Mouse (Mus musculus): ENCODE measurements at regions not wholly inside any gene's neighbourhood (a gene's known extent, or its start where the extent isn't known, plus 50 kb on each side); places are given as distances from the start of the nearest gene placed in this dataset.

- DNase-seq: no peak
Measured at GRCm38 (mm10) chr5:116923761-116924160, 192.2 kb downstream of the Suds3 start.

GRCm38 (mm10) chr5:116922059-116922671, 193.7 kb downstream of the Suds3 start:
- Histone ChIP-seq H3K4me3 (ENCODE audit: control insufficient read depth, insufficient read depth, low read length) (no peak overlapping the region), H3K27me3 (ENCODE audit: control insufficient read depth, insufficient read depth, low read length) (no peaks in the 10 kb centered on the region), H3K36me3 (ENCODE audit: control insufficient read depth, insufficient read depth, low read length) (no peaks in the 10 kb centered on the region), H3K4me1 (replicated peaks; ENCODE audit: control insufficient read depth, insufficient read depth, low read length) (no peaks in the 10 kb centered on the region), H3K27ac (ENCODE audit: control insufficient read depth, insufficient read depth, low read length) (no peak overlapping the region)
- DNase-seq: no peak
- WGBS: 91% methylated on average over 17 of the region's 17 CpGs
- TF ChIP-seq POLR2A (IDR thresholded peaks at IDR 0.05; ENCODE audit: control insufficient read depth, extremely low read depth, insufficient read depth, low read length, poor library complexity): no peak
- no peak for TF ChIP-seq CTCF (IDR thresholded peaks at IDR 0.05; ENCODE audit: borderline replicate concordance, control insufficient read depth, extremely low read depth, insufficient read depth, low read length, poor library complexity)

More at GRCm38 (mm10) chr5:116923761-116924160, 192.2 kb downstream of the Suds3 start:
- Histone ChIP-seq H3K36me3 (ENCODE audit: control insufficient read depth, insufficient read depth, low read length) (no peaks in the 10 kb centered on the region), H3K27me3 (ENCODE audit: control insufficient read depth, insufficient read depth, low read length) (no peaks in the 10 kb centered on the region), H3K27ac (ENCODE audit: control insufficient read depth, insufficient read depth, low read length) (no peak overlapping the region), H3K4me1 (replicated peaks; ENCODE audit: control insufficient read depth, insufficient read depth, low read length) (no peaks in the 10 kb centered on the region), H3K4me3 (ENCODE audit: control insufficient read depth, insufficient read depth, low read length) (no peak overlapping the region)
- TF ChIP-seq CTCF (IDR thresholded peaks at IDR 0.05; ENCODE audit: borderline replicate concordance, control insufficient read depth, extremely low read depth, insufficient read depth, low read length, poor library complexity) (no peak), POLR2A (IDR thresholded peaks at IDR 0.05; ENCODE audit: control insufficient read depth, extremely low read depth, insufficient read depth, low read length, poor library complexity) (no peak)
- WGBS: 80% methylated on average over 4 of the region's 4 CpGs

DNA sequence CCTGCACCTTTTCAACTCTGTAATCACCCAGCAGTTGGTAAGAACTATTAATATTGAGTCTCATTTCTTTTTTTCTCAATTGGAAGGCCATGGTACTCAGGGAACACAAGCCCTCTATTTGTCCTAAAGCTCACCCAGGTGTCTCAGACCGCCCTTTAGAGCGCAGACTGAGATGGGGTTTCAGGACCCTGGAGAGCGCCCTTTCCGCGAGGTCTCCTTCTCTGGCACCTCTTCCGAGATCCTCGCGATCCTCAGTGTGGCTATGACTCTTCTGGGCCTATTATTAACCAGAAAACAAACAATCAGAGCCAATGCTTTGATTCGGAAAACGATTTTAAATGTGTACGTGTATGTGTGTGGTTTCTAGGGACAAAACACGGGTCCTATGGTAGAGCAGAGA, 201.0 kb downstream of the Suds3 start:
- no peaks in the 10 kb centered on the region for H3K27me3 ChIP-seq (ENCODE audit: control insufficient read depth, insufficient read depth, low read length)
- no peak overlapping the region for H3K4me3 ChIP-seq (ENCODE audit: control insufficient read depth, insufficient read depth, low read length)
- no peak overlapping the region for H3K27ac ChIP-seq (ENCODE audit: control insufficient read depth, insufficient read depth, low read length)
- TF ChIP-seq POLR2A (IDR thresholded peaks at IDR 0.05; ENCODE audit: control insufficient read depth, extremely low read depth, insufficient read depth, low read length, poor library complexity) (no peak), CTCF (IDR thresholded peaks at IDR 0.05; ENCODE audit: borderline replicate concordance, control insufficient read depth, extremely low read depth, insufficient read depth, low read length, poor library complexity) (no peak)
- WGBS: 55% methylated on average over 12 of the region's 12 CpGs
- H3K4me1 ChIP-seq (replicated peaks; ENCODE audit: control insufficient read depth, insufficient read depth, low read length): no peaks in the 10 kb centered on the region
- no peak for DNase-seq
- H3K36me3 ChIP-seq (ENCODE audit: control insufficient read depth, insufficient read depth, low read length): no peaks in the 10 kb centered on the region

- no peaks in the 10 kb centered on the region for H3K4me1 ChIP-seq (replicated peaks; ENCODE audit: control insufficient read depth, insufficient read depth, low read length)
- TF ChIP-seq CTCF (IDR thresholded peaks at IDR 0.05; ENCODE audit: borderline replicate concordance, control insufficient read depth, extremely low read depth, insufficient read depth, low read length, poor library complexity) (no peak), POLR2A (IDR thresholded peaks at IDR 0.05; ENCODE audit: control insufficient read depth, extremely low read depth, insufficient read depth, low read length, poor library complexity) (no peak)
- no peaks in the 10 kb centered on the region for H3K36me3 ChIP-seq (ENCODE audit: control insufficient read depth, insufficient read depth, low read length)
- H3K4me3 ChIP-seq (ENCODE audit: control insufficient read depth, insufficient read depth, low read length): no peak overlapping the region
- no peak overlapping the region for H3K27ac ChIP-seq (ENCODE audit: control insufficient read depth, insufficient read depth, low read length)
- 93% methylated on average over 5 of the region's 5 CpGs for WGBS
- DNase-seq: no peak
- H3K27me3 ChIP-seq (ENCODE audit: control insufficient read depth, insufficient read depth, low read length): no peaks in the 10 kb centered on the region
Measured at GRCm38 (mm10) chr5:116900846-116901245, 215.1 kb downstream of the Suds3 start.

DNA sequence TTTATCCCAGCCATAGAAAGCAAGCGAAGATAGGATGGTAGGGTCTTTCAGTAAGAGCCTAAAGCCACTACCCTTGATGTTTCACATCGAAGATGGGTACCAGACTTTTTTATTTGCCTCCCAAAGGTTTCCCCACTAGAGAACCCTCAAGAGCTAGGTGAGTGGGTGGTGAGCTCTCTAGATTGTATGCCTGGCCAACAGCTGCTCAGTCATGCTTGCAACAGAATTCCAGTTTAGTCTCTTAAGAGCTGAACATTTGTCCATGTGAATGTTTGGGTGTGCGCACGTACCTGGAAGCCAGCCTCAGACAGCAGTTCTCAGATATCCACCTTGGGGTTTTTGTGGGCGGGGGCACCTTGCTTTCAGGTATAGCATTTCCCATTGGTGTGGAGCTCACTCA, 218.5 kb downstream of the Suds3 start:
- WGBS: 88% methylated on average over 5 of the region's 5 CpGs
- TF ChIP-seq POLR2A (IDR thresholded peaks at IDR 0.05; ENCODE audit: control insufficient read depth, extremely low read depth, insufficient read depth, low read length, poor library complexity) (no peak), CTCF (IDR thresholded peaks at IDR 0.05; ENCODE audit: borderline replicate concordance, control insufficient read depth, extremely low read depth, insufficient read depth, low read length, poor library complexity) (no peak)
- no peak for DNase-seq
- Histone ChIP-seq H3K27me3 (ENCODE audit: control insufficient read depth, insufficient read depth, low read length) (no peaks in the 10 kb centered on the region), H3K36me3 (ENCODE audit: control insufficient read depth, insufficient read depth, low read length) (no peaks in the 10 kb centered on the region), H3K27ac (ENCODE audit: control insufficient read depth, insufficient read depth, low read length) (no peak overlapping the region), H3K4me1 (replicated peaks; ENCODE audit: control insufficient read depth, insufficient read depth, low read length) (no peaks in the 10 kb centered on the region), H3K4me3 (ENCODE audit: control insufficient read depth, insufficient read depth, low read length) (no peak overlapping the region)

- H3K4me1 ChIP-seq (replicated peaks; ENCODE audit: control insufficient read depth, insufficient read depth, low read length): no peaks in the 10 kb centered on the region
- DNase-seq: no peak
- H3K27me3 ChIP-seq (ENCODE audit: control insufficient read depth, insufficient read depth, low read length): no peaks in the 10 kb centered on the region
- TF ChIP-seq POLR2A (IDR thresholded peaks at IDR 0.05; ENCODE audit: control insufficient read depth, extremely low read depth, insufficient read depth, low read length, poor library complexity) (no peak), CTCF (IDR thresholded peaks at IDR 0.05; ENCODE audit: borderline replicate concordance, control insufficient read depth, extremely low read depth, insufficient read depth, low read length, poor library complexity) (no peak)
- H3K4me3 ChIP-seq (ENCODE audit: control insufficient read depth, insufficient read depth, low read length): no peak overlapping the region
- H3K36me3 ChIP-seq (ENCODE audit: control insufficient read depth, insufficient read depth, low read length): no peaks in the 10 kb centered on the region
- WGBS: 91% methylated on average over 12 of the region's 12 CpGs
- no peak overlapping the region for H3K27ac ChIP-seq (ENCODE audit: control insufficient read depth, insufficient read depth, low read length)
Measured at GRCm38 (mm10) chr5:116895036-116895783, 220.7 kb downstream of the Suds3 start.

All from thymus, adult 2 months (tissue).